27 mouse cellular contexts compared by ENCODE assay signal in genomic region chr8:108522050-108522449, GRCm38 (mm10).
DNase-seq lines count a peak whose midpoint lies in the region; ATAC-seq and TF ChIP-seq lines count a peak whose summit lies in the region.
"Had no signal": no experiment of that assay in that cellular context is flagged by ENCODE, and none has a peak within 500 bp of the region (broad histone marks: within the 10 kb centered on the region; RNA-seq: fewer than 3 reads in every experiment).

No protein-coding gene starts in this region.

- dilution Hi-C loops in CH12.LX (cut with MboI; ENCODE audit: extremely low pct_ligation_motif_present, extremely low pct_unique_long_range_greater_than_20kb, low sequenced_read_pairs), result no loop called here

- H3K27me3 ChIP-seq in heart, embryonic 12.5 days (replicated peaks), result no peaks in the 10 kb centered on the region
- H3K27me3 ChIP-seq in CH12.LX (replicated peaks), result no peaks in the 10 kb centered on the region
- no peaks in the 10 kb centered on the region for H3K27me3 ChIP-seq in liver, postnatal 0 days (ENCODE audit: insufficient read depth, low read length)
- H3K27me3 ChIP-seq: embryonic facial prominence, embryonic 12.5 days; forebrain, embryonic 12.5 days had no signal

- no peak overlapping the region for H3K4me3 ChIP-seq in heart, embryonic 12.5 days
- no peak overlapping the region for H3K4me3 ChIP-seq in CH12.LX (replicated peaks in 1 of 3; ENCODE audit: low read depth in 2 of 3, low read length in 2 of 3, poor library complexity in 1 of 3)
- no peak overlapping the region for H3K4me3 ChIP-seq in liver, postnatal 0 days (ENCODE audit: low read depth, low read length)
- H3K4me3 ChIP-seq: embryonic facial prominence, embryonic 10.5 days; embryonic facial prominence, embryonic 12.5 days; erythroblast, embryonic 14.5 days; forebrain, embryonic 10.5 days; forebrain, embryonic 12.5 days had no signal

- no peaks in the 10 kb centered on the region for H3K4me1 ChIP-seq in heart, embryonic 12.5 days (replicated peaks)
- H3K4me1 ChIP-seq in CH12.LX (ENCODE audit: control insufficient read depth in 1 of 2, insufficient read depth in 2 of 2), result peaks cover 2 to 11% of the 10 kb centered on the region in 2 experiments; a peak in 2 of 4 replicates
- no peaks in the 10 kb centered on the region for H3K4me1 ChIP-seq in liver, postnatal 0 days (ENCODE audit: insufficient read depth)
- H3K4me1 ChIP-seq: embryonic facial prominence, embryonic 10.5 days; embryonic facial prominence, embryonic 12.5 days; forebrain, embryonic 10.5 days; forebrain, embryonic 12.5 days had no signal

- TF ChIP-seq POLR2A in CH12.LX (IDR thresholded peaks at IDR 0.05; ENCODE audit: low read depth, low read length), result no peak

- TF ChIP-seq RAD21 in CH12.LX (IDR thresholded peaks at IDR 0.05; ENCODE audit: low read depth, low read length), result no peak

- TF ChIP-seq EP300 in CH12.LX (IDR thresholded peaks at IDR 0.05; ENCODE audit: low read length), result peak; percentile 28; the same call in 1 of the 2 replicates
- no peak for TF ChIP-seq EP300 in liver, postnatal 0 days (IDR thresholded peaks at IDR 0.05; ENCODE audit: low read depth)

- H3K9me3 ChIP-seq in heart, embryonic 12.5 days (replicated peaks), result no peaks in the 10 kb centered on the region
- no peaks in the 10 kb centered on the region for H3K9me3 ChIP-seq in CH12.LX (replicated peaks; ENCODE audit: low read length)
- no peaks in the 10 kb centered on the region for H3K9me3 ChIP-seq in liver, postnatal 0 days (ENCODE audit: low read length)
- H3K9me3 ChIP-seq: embryonic facial prominence, embryonic 10.5 days; embryonic facial prominence, embryonic 12.5 days; forebrain, embryonic 10.5 days; forebrain, embryonic 12.5 days had no signal

- no peaks in the 10 kb centered on the region for H3K36me3 ChIP-seq in heart, embryonic 12.5 days
- H3K36me3 ChIP-seq in CH12.LX (replicated peaks in 1 of 2; ENCODE audit: control insufficient read depth in 1 of 2, insufficient read depth in 1 of 2, low read length in 1 of 2), result no peaks in the 10 kb centered on the region
- H3K36me3 ChIP-seq in liver, postnatal 0 days (replicated peaks; ENCODE audit: insufficient read depth, low read length), result no peaks in the 10 kb centered on the region
- H3K36me3 ChIP-seq: embryonic facial prominence, embryonic 10.5 days; embryonic facial prominence, embryonic 12.5 days; forebrain, embryonic 10.5 days; forebrain, embryonic 12.5 days had no signal

- H3K4me2 ChIP-seq in heart, embryonic 12.5 days, result no peak overlapping the region
- H3K4me2 ChIP-seq in CH12.LX (ENCODE audit: insufficient read depth, low read depth, poor library complexity, severe bottlenecking), result no peak overlapping the region
- no peak overlapping the region for H3K4me2 ChIP-seq in liver, postnatal 0 days (ENCODE audit: low read depth, low read length)
- H3K4me2 ChIP-seq: embryonic facial prominence, embryonic 12.5 days; forebrain, embryonic 12.5 days had no signal

- H3K27ac ChIP-seq in heart, embryonic 12.5 days (ENCODE audit: poor library complexity, severe bottlenecking), result no peak overlapping the region
- H3K27ac ChIP-seq in CH12.LX (ENCODE audit: insufficient read depth, low read depth), result no peak overlapping the region
- no peak overlapping the region for H3K27ac ChIP-seq in liver, postnatal 0 days (ENCODE audit: low read depth)
- H3K27ac ChIP-seq: embryonic facial prominence, embryonic 10.5 days; embryonic facial prominence, embryonic 12.5 days; forebrain, embryonic 10.5 days; forebrain, embryonic 12.5 days had no signal

- H3K79me2 ChIP-seq in CH12.LX (replicated peaks; ENCODE audit: control insufficient read depth, extremely low read depth, insufficient read depth, poor library complexity, severe bottlenecking), result no peaks in the 10 kb centered on the region

- H3K9ac ChIP-seq in heart, embryonic 12.5 days, result no peak overlapping the region
- H3K9ac ChIP-seq in CH12.LX (ENCODE audit: insufficient read depth, low read depth), result no peak overlapping the region
- H3K9ac ChIP-seq in liver, postnatal 0 days (replicated peaks), result no peak overlapping the region
- H3K9ac ChIP-seq: embryonic facial prominence, embryonic 12.5 days; forebrain, embryonic 12.5 days; forebrain, postnatal 0 days had no signal

- no peak for ATAC-seq in heart, embryonic 12.5 days (ENCODE audit: insufficient number of reproducible peaks, low FRiP score)
- peak; percentile 67 for ATAC-seq in granulocyte monocyte progenitor cell, adult 5-6 weeks (replicated peaks; ENCODE audit: poor library complexity, severe bottlenecking)
- peak; percentile 63 for ATAC-seq in megakaryocyte progenitor cell, adult 5-6 weeks (replicated peaks; ENCODE audit: poor library complexity)
- ATAC-seq in cerebellum, adult (ENCODE audit: insufficient number of reproducible peaks, low FRiP score, low TSS enrichment), result no peak
- no peak for ATAC-seq in liver, postnatal 0 days
- ATAC-seq: activated CD4-positive, CD25-positive, alpha-beta regulatory T cell, adult 4 months; CD4-positive, CD25-positive, alpha-beta regulatory T cell, adult 4 months; forebrain, embryonic 14.5 days; forebrain, postnatal 0 days; Patski had no signal

- no peak for TF ChIP-seq CTCF in CH12.LX (conservative IDR thresholded peaks at IDR 0.05 in 1 of 2, IDR thresholded peaks at IDR 0.05 in 1 of 2; ENCODE audit: low read depth in 2 of 2, low read length in 2 of 2)
- TF ChIP-seq CTCF in liver, postnatal 0 days (IDR thresholded peaks at IDR 0.05; ENCODE audit: low read depth), result no peak

- in situ Hi-C loops in CH12.LX (cut with MboI; ENCODE audit: low pct_ligation_motif_present, low pct_unique_long_range_greater_than_20kb, low sequenced_read_pairs), result no loop called here

- WGBS in heart, embryonic 12.5 days, result 83% methylated on average over 4 of the region's 4 CpGs
- WGBS in liver, postnatal 0 days (ENCODE audit: insufficient replicate concordance), result 68% methylated on average over 4 of the region's 4 CpGs

- DNase-seq in heart, adult 11 months, result peak; percentile 58
- peak; percentile 14 for DNase-seq in CH12.LX (ENCODE audit: extremely low read depth)
- no peak for DNase-seq in liver, postnatal 0 days
- DNase-seq: adrenal gland, adult 8-10 months; adrenal gland, postnatal 14 days; adrenal gland, postnatal 36 days; B cell, adult 2 months; cerebellum, adult 11 months; cerebellum, adult 18-20 months; cerebellum, adult 8-10 months; cerebellum, adult 9-11 months; cerebellum, postnatal 14 days; cerebellum, postnatal 36 days; forebrain, postnatal 0 days had no signal

TF ChIP-seq in CH12.LX, 34 proteins besides CTCF, POLR2A, EP300 and RAD21:
- no peak for TF ChIP-seq ZMIZ1 (IDR thresholded peaks at IDR 0.05; ENCODE audit: low read depth, low read length)
- no peak for TF ChIP-seq UBTF (IDR thresholded peaks at IDR 0.05; ENCODE audit: low read depth, low read length)
- no peak for TF ChIP-seq RCOR1 (conservative IDR thresholded peaks at IDR 0.05; ENCODE audit: low read depth, low read length)
- no peak for TF ChIP-seq MAX (IDR thresholded peaks at IDR 0.05; ENCODE audit: low read length)
- no peak for TF ChIP-seq TCF12 (IDR thresholded peaks at IDR 0.05; ENCODE audit: low read depth, low read length)
- TF ChIP-seq MAZ (IDR thresholded peaks at IDR 0.05; ENCODE audit: low read depth, low read length), result no peak
- TF ChIP-seq GABPA (IDR thresholded peaks at IDR 0.05; ENCODE audit: insufficient replicate concordance, low read depth, low read length), result no peak
- no peak for TF ChIP-seq SMC3 (IDR thresholded peaks at IDR 0.05; ENCODE audit: low read depth, low read length)
- no peak for TF ChIP-seq E2F4 (IDR thresholded peaks at IDR 0.05; ENCODE audit: insufficient replicate concordance, low read depth, low read length)
- TF ChIP-seq CHD1 (IDR thresholded peaks at IDR 0.05; ENCODE audit: low read depth, low read length), result no peak
- no peak for TF ChIP-seq PAX5 (IDR thresholded peaks at IDR 0.05; ENCODE audit: low read length)
- no peak for TF ChIP-seq JUND (conservative IDR thresholded peaks at IDR 0.05; ENCODE audit: low read depth, low read length)
- TF ChIP-seq KAT2A (IDR thresholded peaks at IDR 0.05; ENCODE audit: insufficient replicate concordance, low read length), result no peak
- no peak for TF ChIP-seq HCFC1 (IDR thresholded peaks at IDR 0.05; ENCODE audit: low read depth, low read length)

Comparison
In these comparisons a context has a peak if more than half of its experiments do, and no peak if none do; other contexts are left out.
1. ATAC-seq: peak in granulocyte monocyte progenitor cell, adult 5-6 weeks (single experiment) and megakaryocyte progenitor cell, adult 5-6 weeks (single experiment); none in heart, embryonic 12.5 days (single experiment), cerebellum, adult (single experiment) and liver, postnatal 0 days (single experiment).